Mouse (Mus musculus) olfactory bulb, adult 2 months (tissue): ENCODE results near the gene Aco1. TPM values are rescaled to one million over a fixed set of nuclear protein-coding genes. Genes with fewer than 3 reads are reported as not detected.

Experiments
- H3K27ac ChIP-seq: fragments of 200-500 bp; 2 replicates; pipeline ENCODE4 v1.5.1; 2012; ENCODE audit warnings: low read depth, low read length; ENCODE audit not compliant: insufficient read depth
- H3K4me1 ChIP-seq: fragments of 200-500 bp; 2 replicates; pipeline ENCODE4 v1.6.1; 2012; ENCODE audit warnings: low read length; ENCODE audit not compliant: control insufficient read depth, insufficient read depth
- H3K4me3 ChIP-seq: fragments of 200-500 bp; 2 replicates; pipeline ENCODE4 v1.5.1; 2012; ENCODE audit warnings: mild to moderate bottlenecking, low read depth, low read length, moderate library complexity; ENCODE audit not compliant: insufficient read depth
- CTCF ChIP-seq: fragments of 200-500 bp; IDR thresholded peaks from 2 replicates; pipeline ENCODE4 v1.5.1; 2012; ENCODE audit warnings: low read depth, mild to moderate bottlenecking, low read length, moderate library complexity; ENCODE audit not compliant: insufficient read depth
- POLR2A ChIP-seq: fragments of 200-500 bp; IDR thresholded peaks from 2 replicates; pipeline ENCODE4 v1.6.1; 2012; ENCODE audit warnings: mild to moderate bottlenecking, low read depth, low read length, moderate library complexity; ENCODE audit not compliant: insufficient read depth
- WGBS: fragments of 180-500 bp; shearing (Covaris S2); methylation state at CpG from one replicate; pipeline ENCODE4 v1.1.7; 2018; 5-methylcytosine and 5-hydroxymethylcytosine counted together
- polyA plus RNA-seq: library from polyadenylated mRNA; stranded (reverse); fragments of >200 nt; gene quantifications from 2 replicates; pipeline ENCODE4 v1.2.4, GENCODE M21; 2012; ENCODE audit warnings: low replicate concordance; ENCODE audit not compliant: missing spikeins, insufficient read depth, insufficient read length

Gene Aco1
- polyA plus RNA-seq, 1 experiment: not detected

- no peak overlapping the region for H3K4me3 ChIP-seq
- TF ChIP-seq POLR2A (no peak), CTCF (no peak)
- WGBS: 95% methylated on average over 4 of the region's 4 CpGs
- no peaks in the 10 kb centered on the region for H3K4me1 ChIP-seq
- H3K27ac ChIP-seq: no peak overlapping the region
These were observed 6.4 kb upstream of the Aco1 start for GRCm38 (mm10) chr4:40136519-40136918.

GRCm38 (mm10) chr4:40139663-40140255, 3.1 kb upstream of the Aco1 start:
- WGBS: 78% methylated on average over 3 of the region's 3 CpGs
- TF ChIP-seq POLR2A: no peak
- no peak for TF ChIP-seq CTCF
- Histone ChIP-seq H3K27ac (no peak overlapping the region), H3K4me3 (no peak overlapping the region), H3K4me1 (peaks cover 2% of the 10 kb centered on the region)

DNA sequence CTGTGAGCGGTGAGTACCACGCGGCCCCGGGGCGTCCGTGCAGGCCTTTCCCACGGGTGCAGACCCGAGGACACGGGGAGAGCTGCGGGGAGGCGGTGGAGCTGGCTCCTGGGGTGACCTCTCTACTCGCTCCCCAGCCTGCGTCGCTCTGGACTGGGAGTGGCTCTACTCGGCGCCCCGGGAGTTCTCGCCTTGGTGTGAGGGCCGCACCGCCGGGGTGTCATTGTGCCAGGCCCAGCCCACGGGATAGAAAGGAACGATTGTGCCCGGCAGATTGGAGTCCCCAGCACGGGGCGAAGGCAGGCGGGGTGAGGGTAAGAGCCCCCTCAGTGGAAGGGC, 621 bp downstream of the Aco1 start:
- no peak for TF ChIP-seq CTCF
- Histone ChIP-seq H3K27ac (no peak overlapping the region), H3K4me3 (peak overlapping the region; percentile 89), H3K4me1 (peaks cover 2% of the 10 kb centered on the region)
- WGBS: under 1% methylated on average over 27 of the region's 27 CpGs

DNA sequence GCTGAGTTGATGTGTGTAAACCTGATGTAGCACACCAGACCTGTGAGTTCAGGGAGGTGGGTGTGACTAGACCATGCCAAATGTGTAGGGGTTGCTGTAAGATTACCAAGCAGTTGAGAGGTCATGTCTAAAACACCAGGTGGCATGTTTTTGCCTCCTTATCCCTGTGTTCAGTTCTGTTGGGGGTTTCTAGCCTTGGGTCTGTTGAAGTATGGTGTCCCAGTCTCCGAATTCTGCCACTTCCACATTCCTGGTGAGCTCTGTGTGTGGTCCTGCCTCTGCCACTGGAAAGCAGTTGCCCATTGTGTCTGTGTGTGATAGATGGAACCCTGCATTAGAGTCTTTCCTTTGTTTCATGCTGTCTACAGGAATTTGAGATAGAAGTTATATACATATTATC, 1.7 kb downstream of the Aco1 start:
- WGBS: 56% methylated on average over 1 of the region's 1 CpGs
- Histone ChIP-seq H3K4me1 (peaks cover 2% of the 10 kb centered on the region), H3K4me3 (no peak overlapping the region), H3K27ac (no peak overlapping the region)
- no peak for TF ChIP-seq POLR2A
- no peak for TF ChIP-seq CTCF

DNA sequence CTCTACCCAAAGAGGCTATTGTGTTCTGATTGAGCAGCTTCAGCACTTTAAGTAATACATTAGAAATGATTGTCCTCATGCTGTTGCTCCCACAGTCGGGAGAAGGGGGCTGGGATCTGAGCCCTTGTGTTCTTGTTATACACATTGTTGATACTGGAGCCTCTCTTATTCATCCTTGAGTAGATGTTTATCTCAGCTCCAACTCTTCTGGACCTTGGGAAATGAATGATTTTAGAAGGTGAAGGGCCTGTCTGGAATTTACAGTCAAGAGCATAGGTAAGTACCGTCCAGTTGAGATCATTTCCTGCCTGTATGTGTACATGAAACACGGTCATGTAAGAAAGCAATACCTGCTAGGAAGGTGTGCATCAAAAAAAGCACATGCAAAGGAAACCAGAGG, 2.1 kb downstream of the Aco1 start:
- peaks cover 2% of the 10 kb centered on the region for H3K4me1 ChIP-seq
- no peak for TF ChIP-seq POLR2A
- no peak for TF ChIP-seq CTCF
- 71% methylated on average over 3 of the region's 3 CpGs for WGBS
- no peak overlapping the region for H3K27ac ChIP-seq
- no peak overlapping the region for H3K4me3 ChIP-seq

- Histone ChIP-seq H3K4me3 (no peak overlapping the region), H3K4me1 (peaks cover 2% of the 10 kb centered on the region; the same call in 1 of the 2 replicates), H3K27ac (no peak overlapping the region)
- no peak for TF ChIP-seq CTCF
- no peak for TF ChIP-seq POLR2A
- WGBS: 95% methylated on average over 5 of the region's 5 CpGs
These were observed 5.4 kb downstream of the Aco1 start for GRCm38 (mm10) chr4:40148281-40148680.

DNA sequence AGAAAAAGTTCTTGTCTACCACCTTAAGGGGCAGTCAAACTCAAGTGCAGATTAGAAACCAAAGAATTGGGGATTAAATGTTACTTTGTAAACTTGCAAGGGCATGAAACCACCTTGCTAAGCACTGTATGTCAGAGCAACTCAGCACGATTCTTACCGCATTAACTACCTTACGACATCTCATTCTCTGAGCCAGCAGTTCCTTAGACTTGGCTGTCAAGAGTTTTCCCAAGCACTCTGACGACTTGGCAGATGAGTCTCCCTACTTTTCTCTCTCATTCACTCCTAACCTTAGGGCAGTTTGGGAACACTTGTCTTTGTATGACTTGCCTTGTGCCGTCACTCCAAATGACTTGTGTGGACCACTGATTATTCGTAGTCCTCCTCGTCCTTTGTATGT, 7.2 kb downstream of the Aco1 start:
- WGBS: 89% methylated on average over 7 of the region's 7 CpGs
- Histone ChIP-seq H3K27ac (no peak overlapping the region), H3K4me1 (peaks cover 2% of the 10 kb centered on the region; the same call in 1 of the 2 replicates), H3K4me3 (no peak overlapping the region)
- TF ChIP-seq CTCF (no peak), POLR2A (no peak)

- Histone ChIP-seq H3K4me1 (peaks cover 5% of the 10 kb centered on the region), H3K27ac (no peak overlapping the region), H3K4me3 (no peak overlapping the region)
- TF ChIP-seq POLR2A (no peak), CTCF (no peak)
- WGBS: 91% methylated on average over 2 of the region's 2 CpGs
These were observed 9.9 kb downstream of the Aco1 start for GRCm38 (mm10) chr4:40152771-40153170.

DNA sequence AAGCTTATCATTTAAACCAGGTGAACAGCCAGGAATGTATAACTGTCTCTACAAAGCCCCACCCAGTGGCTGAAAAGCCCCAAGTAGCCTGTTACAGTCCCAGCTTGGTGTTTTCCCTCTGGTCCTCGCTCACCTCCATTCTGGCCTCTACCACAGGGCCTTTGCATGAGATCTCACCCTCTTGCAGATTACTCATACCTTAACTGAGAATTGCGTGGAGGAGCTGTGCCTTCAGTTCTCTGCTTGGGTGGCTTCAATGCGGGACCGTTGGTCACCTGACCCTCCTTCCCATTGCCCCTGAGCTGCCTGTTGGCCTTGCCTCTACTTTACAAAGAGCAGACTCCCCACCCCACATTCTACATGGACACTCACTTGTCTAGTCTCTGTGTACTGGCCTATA, 10.6 kb downstream of the Aco1 start:
- TF ChIP-seq POLR2A (no peak), CTCF (no peak)
- peaks cover 8% of the 10 kb centered on the region for H3K4me1 ChIP-seq
- no peak overlapping the region for H3K27ac ChIP-seq
- H3K4me3 ChIP-seq: no peak overlapping the region
- 96% methylated on average over 4 of the region's 4 CpGs for WGBS

DNA sequence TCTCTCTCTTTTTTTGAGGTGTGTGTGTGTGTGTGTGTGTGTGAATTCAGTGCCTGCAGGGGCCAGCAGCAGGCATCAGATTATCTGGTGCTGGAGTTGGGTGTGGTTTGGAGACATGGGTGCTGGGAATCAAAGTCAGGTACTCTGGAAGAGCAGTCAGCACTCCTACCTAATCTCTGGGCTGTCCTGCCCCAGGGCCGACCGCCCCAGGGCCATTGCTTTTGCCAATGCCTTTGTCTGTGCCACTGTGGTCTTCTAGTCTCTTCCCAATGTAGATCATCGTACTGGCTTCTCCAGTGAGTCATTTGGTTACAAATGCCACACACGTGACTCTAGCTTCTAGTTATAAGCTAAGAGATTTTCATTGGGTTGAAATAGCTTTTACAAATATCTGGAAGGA, 11.9 kb downstream of the Aco1 start:
- 72% methylated on average over 4 of the region's 4 CpGs for WGBS
- Histone ChIP-seq H3K27ac (no peak overlapping the region), H3K4me3 (no peak overlapping the region), H3K4me1 (peaks cover 8% of the 10 kb centered on the region)
- no peak for TF ChIP-seq CTCF
- TF ChIP-seq POLR2A: no peak
